Mouse (Mus musculus) right cerebral cortex, postnatal 36 days (tissue): ENCODE results near the gene Klhdc8a.

Experiments
- DNase-seq, 2 experiments: peaks; one replicate each; pipeline ENCODE4 v3.0.0; 2022; ENCODE audit warnings: low spot score in 2 of 2, mixed read lengths in 1 of 2

Klhdc8a gene

GRCm38 (mm10) chr1:132317894-132318863 is 19.8 kb downstream of the Klhdc8a start:
- DNase-seq: no peak

- DNase-seq: no peak
Observed at GRCm38 (mm10) chr1:132319242-132319641, 20.8 kb downstream of the Klhdc8a start.

GRCm38 (mm10) chr1:132321821-132322580 is 23.6 kb downstream of the Klhdc8a start:
- DNase-seq: no peak

- no peak for DNase-seq
Observed at GRCm38 (mm10) chr1:132322711-132323542, 24.5 kb downstream of the Klhdc8a start.

GRCm38 (mm10) chr1:132326777-132327176 is 28.4 kb downstream of the Klhdc8a start:
- DNase-seq: no peak

- DNase-seq: no peak
Observed at GRCm38 (mm10) chr1:132327477-132327876, 29.1 kb downstream of the Klhdc8a start.

GRCm38 (mm10) chr1:132328565-132328964 is 30.1 kb downstream of the Klhdc8a start:
- no peak for DNase-seq

GRCm38 (mm10) chr1:132329656-132330055 is 31.2 kb downstream of the Klhdc8a start:
- DNase-seq: no peak

- no peak for DNase-seq
Observed at GRCm38 (mm10) chr1:132330397-132330796, 32.0 kb downstream of the Klhdc8a start.

GRCm38 (mm10) chr1:132331283-132331682 is 32.9 kb downstream of the Klhdc8a start:
- DNase-seq: no peak

- no peak for DNase-seq
Observed at GRCm38 (mm10) chr1:132333201-132333600, 34.8 kb downstream of the Klhdc8a start.

GRCm38 (mm10) chr1:132333675-132334141 is 35.3 kb downstream of the Klhdc8a start:
- no peak for DNase-seq

- no peak for DNase-seq
Observed at GRCm38 (mm10) chr1:132334178-132334801, 35.9 kb downstream of the Klhdc8a start.

- no peak for DNase-seq
Observed at GRCm38 (mm10) chr1:132335378-132335965, 37.0 kb downstream of the Klhdc8a start.

GRCm38 (mm10) chr1:132336921-132337320 is 38.5 kb downstream of the Klhdc8a start:
- DNase-seq: no peak

- no peak for DNase-seq
Observed at GRCm38 (mm10) chr1:132338027-132338660, 39.7 kb downstream of the Klhdc8a start.

- DNase-seq: no peak
Observed at GRCm38 (mm10) chr1:132341731-132342501, 43.5 kb downstream of the Klhdc8a start.

GRCm38 (mm10) chr1:132342518-132342917 is 44.1 kb downstream of the Klhdc8a start:
- DNase-seq: no peak

GRCm38 (mm10) chr1:132343191-132343590 is 44.8 kb downstream of the Klhdc8a start:
- DNase-seq: no peak
